Comparison of ENCODE assay signal across 10 mouse cellular contexts in the genomic region with DNA sequence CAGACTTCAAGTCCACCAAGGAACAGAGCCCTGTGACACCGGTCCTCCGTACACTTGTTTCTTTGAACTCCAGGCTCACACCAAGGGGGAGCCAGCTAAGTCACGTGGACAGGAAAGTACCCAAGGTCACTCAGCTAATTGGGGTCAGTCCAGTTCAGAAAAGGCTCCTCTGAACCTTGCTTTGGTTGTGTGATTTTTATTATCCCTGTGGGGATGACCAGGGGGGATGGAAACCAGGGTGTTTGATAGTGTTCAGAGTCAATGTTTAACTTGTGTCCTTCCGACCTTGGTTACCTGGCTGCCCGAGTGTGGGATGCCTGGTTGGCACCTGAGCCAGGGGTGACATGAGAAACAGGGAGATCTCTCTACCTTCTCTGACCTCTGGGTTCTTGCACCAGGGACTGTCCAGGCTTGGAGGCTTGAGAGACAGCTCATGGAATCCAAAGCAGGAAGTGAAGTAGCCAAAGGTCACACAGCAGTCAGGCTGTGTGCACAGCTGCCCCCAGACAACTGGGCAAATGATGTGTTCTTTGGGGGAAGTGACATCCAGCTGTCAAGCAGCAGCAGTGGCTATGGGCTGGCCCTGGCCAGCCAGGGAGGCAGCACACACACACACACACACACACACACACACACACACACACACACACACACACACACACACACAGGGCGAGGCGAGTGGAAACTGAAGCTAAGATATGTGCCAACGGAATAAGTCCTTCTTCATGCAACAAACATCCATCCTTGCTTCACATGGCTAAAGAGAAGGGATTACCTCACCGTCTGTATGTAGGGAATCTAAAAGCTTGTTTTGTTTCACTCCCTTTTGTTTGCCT.
DNase-seq lines count a peak whose midpoint lies in the region; ATAC-seq lines count a peak whose summit lies in the region.
"Had no signal": no experiment of that assay in that cellular context is flagged by ENCODE, and none has a peak within 500 bp of the region (broad histone marks: within the 10 kb centered on the region; RNA-seq: fewer than 3 reads in every experiment).

No protein-coding gene starts in this region.

- 71% methylated on average over 9 of the region's 9 CpGs for WGBS in forebrain, embryonic 10.5 days
- 56% methylated on average over 9 of the region's 9 CpGs for WGBS in forebrain, embryonic 12.5 days
- 45% methylated on average over 9 of the region's 9 CpGs for WGBS in intestine, embryonic 14.5 days

- no peak overlapping the region for H3K4me2 ChIP-seq in forebrain, embryonic 12.5 days
- H3K4me2 ChIP-seq in intestine, embryonic 14.5 days (ENCODE audit: low read length): no peak overlapping the region

- no peaks in the 10 kb centered on the region for H3K9me3 ChIP-seq in forebrain, embryonic 10.5 days
- H3K9me3 ChIP-seq in forebrain, embryonic 12.5 days: no peaks in the 10 kb centered on the region
- no peaks in the 10 kb centered on the region for H3K9me3 ChIP-seq in intestine, embryonic 14.5 days (ENCODE audit: control insufficient read depth, low read length)

- no peak for DNase-seq in forebrain, embryonic 10.5 days (ENCODE audit: extremely low spot score, low spot score)
- DNase-seq in intestine, embryonic 14.5 days (ENCODE audit: low spot score): no peak
- DNase-seq in kidney, postnatal 4 days: peak; percentile 52 to 76
- DNase-seq in lung, postnatal 14 days: peak; percentile 41
- DNase-seq in gastrocnemius, postnatal 36 days: no peak
- DNase-seq: gastrocnemius, adult 2 months had no signal

- peak overlapping the region; percentile 46 for H3K27ac ChIP-seq in forebrain, embryonic 10.5 days
- H3K27ac ChIP-seq in forebrain, embryonic 12.5 days: no peak overlapping the region
- H3K27ac ChIP-seq in intestine, embryonic 14.5 days (ENCODE audit: low read depth): no peak overlapping the region
- H3K27ac ChIP-seq: gastrocnemius, adult 2 months had no signal

- H3K36me3 ChIP-seq in forebrain, embryonic 10.5 days (replicated peaks): no peaks in the 10 kb centered on the region
- no peaks in the 10 kb centered on the region for H3K36me3 ChIP-seq in forebrain, embryonic 12.5 days (replicated peaks)
- no peaks in the 10 kb centered on the region for H3K36me3 ChIP-seq in intestine, embryonic 14.5 days (ENCODE audit: control insufficient read depth, insufficient read depth, low read length)

- H3K4me3 ChIP-seq in forebrain, embryonic 10.5 days: no peak overlapping the region
- no peak overlapping the region for H3K4me3 ChIP-seq in forebrain, embryonic 12.5 days (replicated peaks)
- no peak overlapping the region for H3K4me3 ChIP-seq in intestine, embryonic 14.5 days (ENCODE audit: low read depth, low read length)
- H3K4me3 ChIP-seq: gastrocnemius, adult 2 months had no signal

- H3K9ac ChIP-seq in forebrain, embryonic 12.5 days: no peak overlapping the region
- H3K9ac ChIP-seq in intestine, embryonic 14.5 days (ENCODE audit: low read length): no peak overlapping the region

- no peaks in the 10 kb centered on the region for H3K27me3 ChIP-seq in forebrain, embryonic 10.5 days (ENCODE audit: poor library complexity, severe bottlenecking)
- H3K27me3 ChIP-seq in forebrain, embryonic 12.5 days: no peaks in the 10 kb centered on the region
- no peaks in the 10 kb centered on the region for H3K27me3 ChIP-seq in intestine, embryonic 14.5 days (replicated peaks; ENCODE audit: control insufficient read depth, insufficient read depth, low read length)

- intact Hi-C loops in gastrocnemius, postnatal 36 days (cut with DNase I): no loop called here

- peaks cover 46% of the 10 kb centered on the region for H3K4me1 ChIP-seq in forebrain, embryonic 10.5 days
- no peaks in the 10 kb centered on the region; the same call in 1 of the 2 replicates for H3K4me1 ChIP-seq in forebrain, embryonic 12.5 days
- H3K4me1 ChIP-seq in intestine, embryonic 14.5 days (replicated peaks; ENCODE audit: control insufficient read depth, insufficient read depth, low read length): peaks cover 18% of the 10 kb centered on the region

- ATAC-seq in forebrain, embryonic 12.5 days (ENCODE audit: low FRiP score): no peak
- ATAC-seq in intestine, embryonic 14.5 days (replicated peaks; ENCODE audit: low FRiP score, low TSS enrichment, low read depth): peak; percentile 71; the same call in 1 of the 2 replicates
- no peak for ATAC-seq in megakaryocyte, adult 5-6 weeks (ENCODE audit: poor library complexity, severe bottlenecking)
- ATAC-seq in CD4-positive, CD25-positive, alpha-beta regulatory T cell, adult 4 months: no peak
- ATAC-seq: inflammation-experienced regulatory T-cells, adult 6 months had no signal

Comparison
In these comparisons a context has a peak if more than half of its experiments do, and no peak if none do; other contexts are left out.
1. DNase-seq: peak in kidney, postnatal 4 days (2 of 2) and lung, postnatal 14 days (single experiment); none in forebrain, embryonic 10.5 days (single experiment), intestine, embryonic 14.5 days (single experiment) and gastrocnemius, postnatal 36 days (0 of 2).